Mouse (Mus musculus): ENCODE measurements around the gene Sprr2f. TPM values are rescaled to one million over a fixed set of nuclear protein-coding genes. Genes with fewer than 3 reads are reported as not detected.

Sprr2f gene
- not detected for polyA plus RNA-seq (2012; fragmentation: generic; extraction: Trizol)

DNA sequence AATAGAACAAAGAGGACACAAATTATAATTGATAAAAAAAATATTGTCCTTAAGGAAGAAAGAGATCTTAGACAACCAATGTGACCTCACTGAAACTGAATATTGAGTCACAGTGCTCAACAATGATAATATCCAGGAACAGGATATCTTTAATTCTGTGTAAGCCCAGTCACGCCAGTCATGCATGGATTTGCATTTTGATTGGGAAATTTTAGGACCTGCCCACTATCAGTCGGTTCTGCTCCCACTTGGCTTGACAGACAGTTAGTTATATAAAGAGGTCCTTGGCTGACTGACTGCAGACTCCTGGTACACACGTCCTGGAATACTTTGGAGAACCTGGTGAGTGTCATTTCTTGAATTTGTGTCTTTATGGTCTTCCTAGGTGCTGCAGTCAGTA, at the start of gene Sprr2f:
Gene Sprr2f (plus strand): TSS at position 301 of the 400 bp plus-strand sequence.

DNA sequence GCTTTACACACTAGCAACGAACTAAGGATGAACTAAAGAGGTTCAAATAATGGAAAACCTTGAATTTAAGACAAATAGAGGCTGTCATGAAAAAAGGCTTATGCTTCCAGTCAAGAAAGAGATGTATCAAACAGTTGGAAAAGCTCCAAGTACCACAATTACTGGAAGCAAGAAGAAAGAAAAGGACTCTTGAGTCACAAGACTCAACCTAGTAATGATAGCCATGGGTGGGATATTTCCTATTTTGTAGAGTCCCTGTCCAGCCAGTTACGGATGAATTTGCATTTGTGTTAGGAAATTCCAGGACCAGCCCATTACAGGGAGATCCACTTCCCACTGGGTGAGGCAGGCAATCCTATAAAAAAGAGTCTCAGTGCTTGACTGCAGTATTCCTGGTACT, 48.7 kb upstream of the Sprr2f start, which contains the start of gene Sprr2b:
Gene Sprr2b (plus strand): TSS at position 301 of the 400 bp plus-strand sequence.

DNA sequence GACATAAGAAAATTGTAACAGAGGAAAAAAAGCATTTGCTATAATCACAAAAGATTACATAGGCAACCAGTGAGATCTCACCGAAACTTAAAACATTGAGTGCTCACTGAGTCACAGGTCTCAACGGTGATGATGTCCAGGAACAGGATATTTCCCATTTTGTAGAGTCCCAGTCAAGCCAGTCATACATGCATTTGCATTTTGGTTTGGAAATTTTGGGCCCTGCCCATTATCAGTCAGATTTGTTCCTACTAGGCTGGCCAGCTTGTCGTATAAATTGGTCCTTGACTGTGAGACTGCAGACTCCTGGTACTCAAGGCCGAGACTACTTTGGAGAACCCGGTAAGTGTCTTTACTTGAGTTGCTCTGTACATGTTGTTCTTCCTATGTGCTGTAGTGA, 26.1 kb upstream of the Sprr2f start, which contains the start of gene Sprr2d:
Gene Sprr2d (plus strand): TSS at position 301 of the 400 bp plus-strand sequence.

DNA sequence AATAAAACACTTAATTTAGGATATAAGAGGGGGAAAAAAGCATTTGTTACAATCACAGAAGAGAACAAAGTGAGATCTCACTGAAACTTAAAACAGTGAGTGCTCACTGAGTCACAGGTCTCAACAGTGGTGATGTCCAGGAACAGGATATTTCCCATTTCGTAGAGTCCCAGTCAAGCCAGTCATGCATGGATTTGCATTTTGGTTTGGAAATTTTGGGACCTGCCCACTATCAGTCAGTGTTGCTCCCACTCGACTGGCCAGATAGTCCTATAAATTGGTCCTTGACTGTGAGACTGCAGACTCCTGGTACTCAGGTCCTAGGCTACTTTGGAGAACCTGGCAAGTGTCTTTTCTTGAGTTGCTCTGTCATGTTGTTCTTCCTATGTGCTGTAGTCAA, 13.1 kb upstream of the Sprr2f start, which contains the start of gene Sprr2e:
Gene Sprr2e (plus strand): TSS at position 301 of the 400 bp plus-strand sequence.

DNA sequence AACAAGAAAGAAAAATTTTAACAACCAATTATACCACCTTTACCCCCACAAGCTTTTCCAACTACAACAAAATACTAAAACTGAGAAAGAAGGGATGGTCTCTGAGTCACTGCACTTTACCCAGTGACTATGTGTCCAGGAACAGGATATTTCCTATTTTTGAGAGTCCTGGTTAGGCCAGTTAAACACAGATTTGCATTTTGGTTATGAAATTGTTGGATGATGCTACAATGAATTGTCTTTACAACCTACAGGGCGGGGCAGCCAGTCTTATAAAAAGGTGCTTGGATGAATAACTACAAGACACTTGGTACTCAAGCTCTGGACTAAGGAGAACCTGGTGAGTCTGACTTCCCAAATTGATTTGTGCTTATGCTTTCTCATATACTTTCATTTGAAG, 20.4 kb downstream of the Sprr2f start, which contains the start of gene Sprr2h:
Gene Sprr2h (plus strand): TSS at position 301 of the 400 bp plus-strand sequence.

DNA sequence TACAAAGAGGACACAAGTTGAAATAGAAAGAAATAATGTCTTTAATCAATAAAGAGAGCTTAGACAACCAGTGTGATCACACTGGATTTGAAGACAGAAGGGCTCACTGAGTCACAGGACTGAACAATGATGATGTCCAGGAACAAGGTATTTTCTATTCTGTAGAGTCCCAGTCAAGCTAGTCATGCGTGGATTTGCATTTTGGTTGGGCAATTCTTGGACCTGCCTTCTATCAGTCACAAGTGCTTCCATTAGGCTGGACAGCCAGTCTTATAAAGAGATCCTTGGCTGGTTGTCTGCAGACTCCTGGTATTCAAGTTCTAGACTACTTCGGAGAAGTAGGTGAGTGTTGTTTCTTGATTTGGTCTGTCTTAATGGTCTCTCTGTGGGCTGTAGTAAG, 42.7 kb downstream of the Sprr2f start, which contains the start of gene Sprr2i:
Gene Sprr2i (plus strand): TSS at position 301 of the 400 bp plus-strand sequence.

Other genes starting within 250 kb of the Sprr2f start
- gene Prr9, start 241.2 kb upstream of the Sprr2f start, polyA plus RNA-seq (2012; fragmentation: generic; extraction: Trizol) = not detected
- gene Lelp1, start 222.4 kb upstream of the Sprr2f start, polyA plus RNA-seq (2012; fragmentation: generic; extraction: Trizol) = not detected
- not detected for gene Sprr2a1, start 149.4 kb upstream of the Sprr2f start, polyA plus RNA-seq (2012; fragmentation: generic; extraction: Trizol)
- gene Sprr2a2, start 149.3 kb upstream of the Sprr2f start, polyA plus RNA-seq (2012; fragmentation: generic; extraction: Trizol) = under 1 TPM; 0.09 to 0.75 TPM
- gene Sprr2a3, start 79.8 kb upstream of the Sprr2f start, polyA plus RNA-seq (2012; fragmentation: generic; extraction: Trizol) = under 1 TPM in 1 of 2 experiments, not detected in 1; 0.06 TPM
- not detected for gene Sprr2b, start 48.6 kb upstream of the Sprr2f start, polyA plus RNA-seq (2012; fragmentation: generic; extraction: Trizol)
- gene Sprr2d, start 26.0 kb upstream of the Sprr2f start, polyA plus RNA-seq (2012; fragmentation: generic; extraction: Trizol) = not detected
- gene Sprr2e, start 13.0 kb upstream of the Sprr2f start, polyA plus RNA-seq (2012; fragmentation: generic; extraction: Trizol) = under 1 TPM in 1 of 2 experiments, not detected in 1; 0.05 TPM
- gene Sprr2h, start 20.5 kb downstream of the Sprr2f start, polyA plus RNA-seq (2012; fragmentation: generic; extraction: Trizol) = under 1 TPM in 1 of 2 experiments, not detected in 1; 0.04 TPM
- gene Sprr2i, start 42.8 kb downstream of the Sprr2f start, polyA plus RNA-seq (2012; fragmentation: generic; extraction: Trizol) = not detected
- under 1 TPM in 1 of 2 experiments, not detected in 1; 0.15 TPM for gene Sprr2j-ps, start 52.9 kb downstream of the Sprr2f start, polyA plus RNA-seq (2012; fragmentation: generic; extraction: Trizol)
- gene Gm9774, start 64.2 kb downstream of the Sprr2f start, polyA plus RNA-seq (2012; fragmentation: generic; extraction: Trizol) = 10 to 100 TPM in 1 of 2 experiments, 1 to 10 TPM in 1; 6.3 to 13.3 TPM
- 1 to 10 TPM in 1 of 2 experiments, under 1 TPM in 1; 0.38 to 2.1 TPM for gene Sprr2k, start 67.4 kb downstream of the Sprr2f start, polyA plus RNA-seq (2012; fragmentation: generic; extraction: Trizol)
- gene Sprr1b, start 73.6 kb downstream of the Sprr2f start, polyA plus RNA-seq (2012; fragmentation: generic; extraction: Trizol) = not detected
- not detected for gene Sprr3, start 93.5 kb downstream of the Sprr2f start, polyA plus RNA-seq (2012; fragmentation: generic; extraction: Trizol)
- gene Sprr1a, start 120.7 kb downstream of the Sprr2f start, polyA plus RNA-seq (2012; fragmentation: generic; extraction: Trizol) = 10 to 100 TPM in 1 of 2 experiments, 1 to 10 TPM in 1; 4.8 to 21.7 TPM
- gene Sprr4, start 135.3 kb downstream of the Sprr2f start, polyA plus RNA-seq (2012; fragmentation: generic; extraction: Trizol) = not detected
- gene 2310046K23Rik, start 169.3 kb downstream of the Sprr2f start, polyA plus RNA-seq (2012; fragmentation: generic; extraction: Trizol) = not detected
- gene Ivl, start 208.5 kb downstream of the Sprr2f start, polyA plus RNA-seq (2012; fragmentation: generic; extraction: Trizol) = under 1 TPM; 0.01 to 0.02 TPM
- not detected for gene Smcp, start 223.8 kb downstream of the Sprr2f start, polyA plus RNA-seq (2012; fragmentation: generic; extraction: Trizol)
- not detected for gene 2210017I01Rik, start 242.3 kb downstream of the Sprr2f start, polyA plus RNA-seq (2012; fragmentation: generic; extraction: Trizol)

Measured in C3H10T1/2 (cell line).